Mouse (Mus musculus): Measurements from ENCODE around the gene Zcchc2. TPM values are rescaled to one million over a fixed set of nuclear protein-coding genes. Genes with fewer than 3 reads are reported as not detected.

Zcchc2 gene
- polyA plus RNA-seq, 1 experiment: 21.1 TPM

GRCm38 (mm10) chr1:105982496-105983364 is 7.5 kb upstream of the Zcchc2 start:
- no peaks in the 10 kb centered on the region for H3K27me3 ChIP-seq (ENCODE audit: control insufficient read depth, insufficient read depth, low read length, poor library complexity, severe bottlenecking)
- TF ChIP-seq EP300 (IDR thresholded peaks at IDR 0.05; ENCODE audit: insufficient read depth, low read depth, low read length) (no peak), CTCF (IDR thresholded peaks at IDR 0.05; ENCODE audit: low read depth, low read length) (no peak), POLR2A (IDR thresholded peaks at IDR 0.05; ENCODE audit: insufficient read depth, low read length) (no peak)
- no peak overlapping the region for H3K27ac ChIP-seq (ENCODE audit: insufficient read depth, low read length)
- no peaks in the 10 kb centered on the region for H3K36me3 ChIP-seq (ENCODE audit: control insufficient read depth, insufficient read depth, low read length, poor library complexity, severe bottlenecking)
- H3K9ac ChIP-seq (ENCODE audit: low read depth, poor library complexity, severe bottlenecking): no peak overlapping the region
- no peak overlapping the region for H3K4me3 ChIP-seq (ENCODE audit: low read depth, low read length)
- no peaks in the 10 kb centered on the region for H3K9me3 ChIP-seq (replicated peaks; ENCODE audit: control insufficient read depth, insufficient read depth, low read length, poor library complexity, severe bottlenecking)
- H3K4me1 ChIP-seq (ENCODE audit: control insufficient read depth, insufficient read depth, low read length): peaks cover 2% of the 10 kb centered on the region

GRCm38 (mm10) chr1:105984172-105984571 is 6.0 kb upstream of the Zcchc2 start:
- Histone ChIP-seq H3K27me3 (ENCODE audit: control insufficient read depth, insufficient read depth, low read length, poor library complexity, severe bottlenecking) (no peaks in the 10 kb centered on the region), H3K9ac (ENCODE audit: low read depth, poor library complexity, severe bottlenecking) (no peak overlapping the region), H3K4me3 (ENCODE audit: low read depth, low read length) (no peak overlapping the region), H3K36me3 (ENCODE audit: control insufficient read depth, insufficient read depth, low read length, poor library complexity, severe bottlenecking) (no peaks in the 10 kb centered on the region), H3K9me3 (replicated peaks; ENCODE audit: control insufficient read depth, insufficient read depth, low read length, poor library complexity, severe bottlenecking) (no peaks in the 10 kb centered on the region), H3K27ac (ENCODE audit: insufficient read depth, low read length) (no peak overlapping the region), H3K4me1 (ENCODE audit: control insufficient read depth, insufficient read depth, low read length) (peaks cover 2% of the 10 kb centered on the region)
- TF ChIP-seq POLR2A (IDR thresholded peaks at IDR 0.05; ENCODE audit: insufficient read depth, low read length): no peak
- TF ChIP-seq CTCF (IDR thresholded peaks at IDR 0.05; ENCODE audit: low read depth, low read length): no peak
- TF ChIP-seq EP300 (IDR thresholded peaks at IDR 0.05; ENCODE audit: insufficient read depth, low read depth, low read length): no peak

GRCm38 (mm10) chr1:105988171-105988570 is 2.0 kb upstream of the Zcchc2 start:
- H3K4me1 ChIP-seq (ENCODE audit: control insufficient read depth, insufficient read depth, low read length): peaks cover 1% of the 10 kb centered on the region
- no peak overlapping the region for H3K4me3 ChIP-seq (ENCODE audit: low read depth, low read length)
- H3K36me3 ChIP-seq (ENCODE audit: control insufficient read depth, insufficient read depth, low read length, poor library complexity, severe bottlenecking): no peaks in the 10 kb centered on the region
- no peak overlapping the region for H3K27ac ChIP-seq (ENCODE audit: insufficient read depth, low read length)
- TF ChIP-seq CTCF (IDR thresholded peaks at IDR 0.05; ENCODE audit: low read depth, low read length): no peak
- TF ChIP-seq POLR2A (IDR thresholded peaks at IDR 0.05; ENCODE audit: insufficient read depth, low read length): no peak
- TF ChIP-seq EP300 (IDR thresholded peaks at IDR 0.05; ENCODE audit: insufficient read depth, low read depth, low read length): no peak
- H3K9ac ChIP-seq (ENCODE audit: low read depth, poor library complexity, severe bottlenecking): no peak overlapping the region
- H3K27me3 ChIP-seq (ENCODE audit: control insufficient read depth, insufficient read depth, low read length, poor library complexity, severe bottlenecking): no peaks in the 10 kb centered on the region
- no peaks in the 10 kb centered on the region for H3K9me3 ChIP-seq (replicated peaks; ENCODE audit: control insufficient read depth, insufficient read depth, low read length, poor library complexity, severe bottlenecking)

- no peaks in the 10 kb centered on the region for H3K36me3 ChIP-seq (ENCODE audit: control insufficient read depth, insufficient read depth, low read length, poor library complexity, severe bottlenecking)
- TF ChIP-seq POLR2A (IDR thresholded peaks at IDR 0.05; ENCODE audit: insufficient read depth, low read length) (no peak), CTCF (IDR thresholded peaks at IDR 0.05; ENCODE audit: low read depth, low read length) (no peak), EP300 (IDR thresholded peaks at IDR 0.05; ENCODE audit: insufficient read depth, low read depth, low read length) (no peak)
- H3K4me1 ChIP-seq (ENCODE audit: control insufficient read depth, insufficient read depth, low read length): peaks cover 2% of the 10 kb centered on the region
- no peaks in the 10 kb centered on the region for H3K9me3 ChIP-seq (replicated peaks; ENCODE audit: control insufficient read depth, insufficient read depth, low read length, poor library complexity, severe bottlenecking)
- H3K27me3 ChIP-seq (ENCODE audit: control insufficient read depth, insufficient read depth, low read length, poor library complexity, severe bottlenecking): no peaks in the 10 kb centered on the region
- H3K27ac ChIP-seq (ENCODE audit: insufficient read depth, low read length): no peak overlapping the region
- H3K4me3 ChIP-seq (ENCODE audit: low read depth, low read length): peak overlapping the region; percentile 10; the same call in 1 of the 2 replicates
- H3K9ac ChIP-seq (ENCODE audit: low read depth, poor library complexity, severe bottlenecking): peak overlapping the region; percentile 88
Measured at GRCm38 (mm10) chr1:105988903-105989639, 1.1 kb upstream of the Zcchc2 start.

GRCm38 (mm10) chr1:105989640-105989984 is 594 bp upstream of the Zcchc2 start:
- peak overlapping the region; percentile 92 for H3K4me3 ChIP-seq (ENCODE audit: low read depth, low read length)
- no peak overlapping the region for H3K27ac ChIP-seq (ENCODE audit: insufficient read depth, low read length)
- TF ChIP-seq CTCF (IDR thresholded peaks at IDR 0.05; ENCODE audit: low read depth, low read length) (no peak), EP300 (IDR thresholded peaks at IDR 0.05; ENCODE audit: insufficient read depth, low read depth, low read length) (no peak), POLR2A (IDR thresholded peaks at IDR 0.05; ENCODE audit: insufficient read depth, low read length) (no peak)
- no peaks in the 10 kb centered on the region for H3K27me3 ChIP-seq (ENCODE audit: control insufficient read depth, insufficient read depth, low read length, poor library complexity, severe bottlenecking)
- H3K9me3 ChIP-seq (replicated peaks; ENCODE audit: control insufficient read depth, insufficient read depth, low read length, poor library complexity, severe bottlenecking): no peaks in the 10 kb centered on the region
- peak overlapping the region; percentile 88 for H3K9ac ChIP-seq (ENCODE audit: low read depth, poor library complexity, severe bottlenecking)
- H3K4me1 ChIP-seq (ENCODE audit: control insufficient read depth, insufficient read depth, low read length): peaks cover 2% of the 10 kb centered on the region
- no peaks in the 10 kb centered on the region for H3K36me3 ChIP-seq (ENCODE audit: control insufficient read depth, insufficient read depth, low read length, poor library complexity, severe bottlenecking)
